Mouse (Mus musculus): ENCODE data around the gene Gm20388.

DNA sequence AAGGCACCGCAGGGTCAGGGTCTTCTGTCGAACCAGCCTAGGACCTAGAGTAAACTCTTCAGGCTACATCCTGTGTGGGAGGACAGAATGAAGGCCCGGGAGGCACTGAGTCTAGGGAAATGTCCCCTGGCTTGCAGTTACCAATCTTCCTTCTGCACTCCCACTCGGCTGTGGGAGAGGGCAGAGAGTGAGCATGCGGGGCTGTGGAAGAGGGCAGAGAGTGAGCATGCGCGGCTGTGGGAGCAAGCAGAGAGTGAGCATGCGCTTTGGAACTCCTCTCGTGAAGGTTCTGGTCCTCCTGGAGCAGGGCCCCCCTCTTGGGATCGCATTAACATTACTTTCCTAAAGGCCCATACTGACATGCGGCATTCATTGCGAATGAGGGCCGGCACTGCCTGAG, 106.7 kb downstream of the Gm20388 start:
- no peak for TF ChIP-seq CTCF (IDR thresholded peaks at IDR 0.05; ENCODE audit: extremely low read depth, insufficient read depth, low read length)
- no peak for TF ChIP-seq POLR2A (IDR thresholded peaks at IDR 0.05; ENCODE audit: extremely low read depth, insufficient read depth, low read length)

Data from cortical plate, adult 2 months (tissue).